Mouse (Mus musculus) C2C12 (cell line): ENCODE measurements around the gene Scarb1. TPM values are rescaled to one million over a fixed set of nuclear protein-coding genes. Genes with fewer than 3 reads are reported as not detected.

Source experiments
- H3K27me3 ChIP-seq: one replicate; pipeline ENCODE4 v1.6.1; 2011; ENCODE audit not compliant: control insufficient read depth, insufficient read depth, insufficient read length
- H3K36me3 ChIP-seq: one replicate; pipeline ENCODE4 v1.6.1; 2011; ENCODE audit not compliant: control insufficient read depth, insufficient read depth
- H3K4me3 ChIP-seq: one replicate; pipeline ENCODE4 v1.5.1; 2011; ENCODE audit warnings: mild to moderate bottlenecking, control low read depth; ENCODE audit not compliant: poor library complexity, insufficient read depth, severe bottlenecking
- H3K79me2 ChIP-seq: one replicate; pipeline ENCODE4 v1.6.1; 2011; ENCODE audit not compliant: control insufficient read depth, insufficient read depth
- H3K79me3 ChIP-seq: one replicate; pipeline ENCODE4 v1.6.1; 2011; ENCODE audit warnings: low read depth, control low read depth
- H3ac ChIP-seq: one replicate; pipeline ENCODE3; 2011; ENCODE audit warnings: low read depth; ENCODE audit not compliant: control insufficient read depth, insufficient read length
- CEBPB ChIP-seq: IDR thresholded peaks from one replicate; pipeline ENCODE4 v1.6.1; 2011; ENCODE audit warnings: low read depth, mild to moderate bottlenecking, control low read depth, moderate library complexity
- CTCF ChIP-seq: IDR thresholded peaks from one replicate; pipeline ENCODE4 v1.5.1; 2011; ENCODE audit not compliant: control insufficient read depth, insufficient read depth, insufficient read length
- FOSL1 ChIP-seq: IDR thresholded peaks from one replicate; pipeline ENCODE4 v1.8.0; 2011; ENCODE audit warnings: mild to moderate bottlenecking, low read length; ENCODE audit not compliant: poor library complexity, insufficient read depth, severe bottlenecking
- MAX ChIP-seq: IDR thresholded peaks from one replicate; pipeline ENCODE4 v1.6.1; 2011; ENCODE audit warnings: mild to moderate bottlenecking, control low read depth
- MYOD1 ChIP-seq: IDR thresholded peaks from one replicate; pipeline ENCODE4 v1.6.1; 2011; ENCODE audit warnings: low read depth; ENCODE audit not compliant: control insufficient read depth, insufficient read length
- MYOG ChIP-seq: IDR thresholded peaks from one replicate; pipeline ENCODE4 v1.6.1; 2011; ENCODE audit not compliant: control insufficient read depth, insufficient read length; ENCODE audit errors: extremely low read depth
- USF1 ChIP-seq: IDR thresholded peaks from one replicate; pipeline ENCODE4 v1.6.1; 2011; ENCODE audit warnings: low read depth, mild to moderate bottlenecking, control low read depth, moderate library complexity
- polyA plus RNA-seq: library from polyadenylated mRNA; unstranded; fragments of >200 nt; fragmentation: generic; extraction: Trizol; gene quantifications from one replicate; pipeline ENCODE4 v1.2.1, GENCODE M21; 2012; ENCODE audit warnings: missing spikeins

Scarb1 gene
- polyA plus RNA-seq, 1 experiment = 31.4 TPM

GRCm38 (mm10) chr5:125253448-125253847 is 87.4 kb downstream of the Scarb1 start:
- H3K36me3 ChIP-seq = no peaks in the 10 kb centered on the region
- H3ac ChIP-seq = no peak overlapping the region
- no peaks in the 10 kb centered on the region for H3K27me3 ChIP-seq
- no peak overlapping the region for H3K4me3 ChIP-seq
- no peaks in the 10 kb centered on the region for H3K79me2 ChIP-seq
- H3K79me3 ChIP-seq = no peaks in the 10 kb centered on the region
- TF ChIP-seq MYOD1 (no peak), CTCF (no peak), USF1 (peak; percentile 65), CEBPB (no peak), MYOG (no peak)

DNA sequence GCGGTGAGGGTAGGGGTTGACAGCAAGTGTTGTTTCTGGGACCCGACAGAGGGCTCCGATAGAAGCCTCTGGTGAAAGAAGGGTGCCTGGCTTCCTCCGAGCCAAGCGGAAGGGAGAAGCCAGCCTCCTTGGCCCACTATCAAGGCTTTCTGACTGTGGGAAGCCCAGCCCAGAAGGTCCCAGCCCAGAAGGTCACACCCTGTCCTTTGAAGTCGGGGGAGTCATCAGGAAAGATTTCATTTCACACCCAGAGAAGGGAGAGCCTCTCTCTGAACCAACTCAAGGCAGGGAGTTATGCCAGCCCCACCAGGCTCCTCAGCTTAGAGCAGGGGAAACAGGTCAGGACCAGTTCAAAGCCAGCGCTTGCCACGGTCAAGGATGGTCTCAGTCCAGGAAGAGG is 88.2 kb downstream of the Scarb1 start:
- TF ChIP-seq CTCF = no peak
- no peak for TF ChIP-seq MYOD1
- no peak for TF ChIP-seq MYOG
- TF ChIP-seq FOSL1 = peak; percentile 15
- no peak for TF ChIP-seq USF1
- no peaks in the 10 kb centered on the region for H3K79me2 ChIP-seq
- H3K4me3 ChIP-seq = peak overlapping the region; percentile 7
- no peaks in the 10 kb centered on the region for H3K27me3 ChIP-seq
- H3K36me3 ChIP-seq = no peaks in the 10 kb centered on the region
- no peaks in the 10 kb centered on the region for H3K79me3 ChIP-seq
- H3ac ChIP-seq = peak overlapping the region; percentile 47

GRCm38 (mm10) chr5:125251885-125252615 is 88.8 kb downstream of the Scarb1 start:
- no peaks in the 10 kb centered on the region for H3K36me3 ChIP-seq
- H3K4me3 ChIP-seq = peak overlapping the region; percentile 7
- no peaks in the 10 kb centered on the region for H3K79me3 ChIP-seq
- no peaks in the 10 kb centered on the region for H3K79me2 ChIP-seq
- peak overlapping the region; percentile 47 for H3ac ChIP-seq
- TF ChIP-seq USF1 = peak; percentile 80
- no peak for TF ChIP-seq FOSL1
- no peak for TF ChIP-seq MYOG
- TF ChIP-seq MYOD1 = no peak
- TF ChIP-seq MAX = peak; percentile 42
- peak; percentile 34 for TF ChIP-seq CTCF
- no peak for TF ChIP-seq CEBPB
- H3K27me3 ChIP-seq = no peaks in the 10 kb centered on the region

- Histone ChIP-seq H3ac (no peak overlapping the region), H3K4me3 (no peak overlapping the region), H3K36me3 (no peaks in the 10 kb centered on the region), H3K79me2 (no peaks in the 10 kb centered on the region), H3K79me3 (no peaks in the 10 kb centered on the region), H3K27me3 (no peaks in the 10 kb centered on the region)
- TF ChIP-seq MYOD1 (peak; percentile 5), CTCF (no peak), CEBPB (no peak), MAX (no peak), FOSL1 (no peak), MYOG (no peak), USF1 (no peak)
Measured at GRCm38 (mm10) chr5:125249187-125249586, 91.7 kb downstream of the Scarb1 start.

DNA sequence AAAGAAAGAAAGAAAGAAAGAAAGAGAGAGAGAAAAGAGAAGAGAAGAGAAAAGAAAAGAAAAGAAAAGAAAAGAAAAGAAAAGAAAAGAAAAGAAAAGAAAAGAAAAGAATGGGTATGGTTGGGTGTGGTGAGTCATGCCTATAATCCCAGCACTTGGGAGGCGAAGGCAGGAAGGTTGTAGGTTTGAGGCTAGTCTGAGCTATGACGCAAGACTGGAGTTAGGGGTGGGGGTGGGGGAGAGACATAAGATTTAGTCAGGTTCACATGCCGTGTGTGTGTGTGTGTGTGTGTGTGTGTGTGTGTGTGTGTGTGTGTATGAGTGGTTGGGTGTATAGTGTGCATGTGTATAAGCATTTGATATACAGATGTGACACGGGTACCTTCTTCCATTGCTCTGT is 94.2 kb downstream of the Scarb1 start:
- Histone ChIP-seq H3K79me3 (no peaks in the 10 kb centered on the region), H3K4me3 (no peak overlapping the region), H3ac (no peak overlapping the region), H3K79me2 (no peaks in the 10 kb centered on the region), H3K36me3 (no peaks in the 10 kb centered on the region), H3K27me3 (no peaks in the 10 kb centered on the region)
- TF ChIP-seq CEBPB (peak; percentile 91), USF1 (no peak)

- H3K27me3 ChIP-seq = no peaks in the 10 kb centered on the region
- H3K4me3 ChIP-seq = no peak overlapping the region
- no peaks in the 10 kb centered on the region for H3K36me3 ChIP-seq
- no peaks in the 10 kb centered on the region for H3K79me3 ChIP-seq
- H3K79me2 ChIP-seq = no peaks in the 10 kb centered on the region
- TF ChIP-seq MYOD1 = no peak
- peak; percentile 34 for TF ChIP-seq MAX
- TF ChIP-seq USF1 = no peak
- no peak for TF ChIP-seq MYOG
- TF ChIP-seq FOSL1 = no peak
- TF ChIP-seq CTCF = no peak
- no peak for TF ChIP-seq CEBPB
- peak overlapping the region; percentile 31 for H3ac ChIP-seq
Measured at GRCm38 (mm10) chr5:125245534-125246151, 95.3 kb downstream of the Scarb1 start.
